Mouse (Mus musculus): Measurements from ENCODE around the gene Zfp819. TPM values are rescaled to one million over a fixed set of nuclear protein-coding genes. Genes with fewer than 3 reads are reported as not detected.

Zfp819 gene
- polyA plus RNA-seq, 1 experiment from 2014 or later = not detected

DNA sequence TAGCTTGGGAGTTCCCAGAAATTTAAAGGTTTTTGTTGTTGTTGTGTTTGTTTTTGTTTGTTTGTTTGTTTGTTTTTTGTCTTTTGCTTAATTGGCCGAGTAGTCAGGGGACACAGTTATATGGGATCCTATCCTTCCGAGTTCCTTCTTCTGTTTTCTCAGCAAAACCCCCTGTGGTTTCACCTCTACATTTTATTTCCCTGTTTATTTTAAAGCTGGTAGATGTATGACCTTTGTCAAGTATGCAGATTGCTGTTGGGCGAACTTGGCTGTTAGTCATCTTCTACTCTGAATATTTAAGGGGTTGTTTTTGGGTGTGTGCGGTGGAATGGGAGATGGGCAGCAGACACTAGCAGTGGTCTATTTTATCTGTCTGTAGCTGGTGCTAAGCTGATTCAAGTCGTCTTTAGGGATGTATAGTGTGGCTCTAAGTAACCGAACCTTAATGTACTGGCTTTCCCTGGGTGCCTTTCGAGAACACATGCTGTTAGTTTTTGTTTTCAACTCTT lies 1.4 kb downstream of the Zfp819 start:
- Histone ChIP-seq H3K4me1 (replicated peaks) (0 out of 2 replicates have a peak, but pooled peaks cover 3% of the 10 kb centered on the region), H3K27me3 (peaks cover 7% of the 10 kb centered on the region; the same call in 1 of the 2 replicates), H3K4me2 (no peak overlapping the region), H3K36me3 (no peaks in the 10 kb centered on the region), H3K27ac (no peak overlapping the region), H3K4me3 (replicated peaks) (no peak overlapping the region), H3K9ac (no peak overlapping the region), H3K9me3 (replicated peaks) (no peaks in the 10 kb centered on the region)
- DNase-seq = no peak
- WGBS (ENCODE audit: insufficient replicate concordance) = 53% methylated on average over 7 of the region's 7 CpGs
- ATAC-seq (ENCODE audit: low read depth) = no peak

DNA sequence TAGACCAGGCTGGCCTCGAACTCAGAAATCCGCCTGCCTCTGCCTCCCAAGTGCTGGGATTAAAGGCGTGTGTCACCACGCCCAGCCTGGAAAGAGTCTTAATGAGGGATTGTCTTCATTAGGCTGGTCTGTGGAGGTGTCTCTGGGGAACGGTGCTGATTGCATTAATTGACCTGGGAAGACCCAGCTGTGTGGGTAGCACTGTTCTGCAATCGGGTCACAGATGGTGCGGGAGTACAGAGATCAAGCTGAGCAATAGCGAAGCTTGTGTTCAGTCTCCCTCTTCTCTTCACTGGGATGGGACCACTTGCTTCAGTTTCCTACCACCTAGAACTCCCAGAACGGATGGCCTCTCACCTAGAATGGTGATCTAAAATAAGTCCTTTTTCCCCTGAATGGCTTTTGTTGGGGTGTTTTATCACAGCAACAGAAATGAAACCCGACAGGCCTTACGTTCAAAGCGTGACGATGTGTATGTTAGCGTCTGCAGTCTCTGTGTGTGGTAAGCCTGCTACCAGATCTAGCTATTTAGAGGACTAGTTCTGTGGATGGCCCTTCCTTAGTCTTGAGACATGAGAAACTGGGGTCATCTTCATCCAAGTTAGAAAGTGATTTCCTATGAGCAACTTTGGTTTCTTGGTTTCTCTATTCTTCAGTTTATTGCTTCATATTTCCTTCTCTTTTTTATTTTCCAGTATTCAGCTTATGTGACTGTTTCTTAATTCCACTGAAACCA lies 7.0 kb downstream of the Zfp819 start:
- Histone ChIP-seq H3K4me3 (replicated peaks) (no peak overlapping the region), H3K4me1 (replicated peaks) (no peaks in the 10 kb centered on the region), H3K9ac (no peak overlapping the region), H3K27me3 (no peaks in the 10 kb centered on the region), H3K27ac (no peak overlapping the region), H3K9me3 (replicated peaks) (no peaks in the 10 kb centered on the region), H3K36me3 (no peaks in the 10 kb centered on the region), H3K4me2 (no peak overlapping the region)
- no peak for ATAC-seq (ENCODE audit: low read depth)
- WGBS (ENCODE audit: insufficient replicate concordance) = 73% methylated on average over 14 of the region's 14 CpGs
- no peak for DNase-seq

DNA sequence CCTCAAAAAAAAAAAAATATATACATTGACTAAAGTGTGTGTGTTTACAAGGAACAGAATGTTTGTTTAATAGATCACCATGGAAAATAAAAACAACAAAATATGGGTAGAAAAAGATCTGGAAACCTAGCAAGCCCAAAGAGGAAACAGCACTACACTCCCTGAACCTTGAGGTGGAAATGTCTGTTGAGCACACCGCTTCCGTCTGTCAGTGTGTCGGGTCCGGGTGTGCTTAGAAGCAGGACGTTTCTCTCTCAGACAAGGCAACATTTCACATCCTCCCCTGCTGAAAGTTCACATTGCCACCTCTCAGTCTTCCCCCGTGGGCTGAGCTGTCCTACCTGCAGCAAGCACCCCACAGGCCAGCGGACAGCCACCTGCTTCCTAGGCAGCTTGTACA lies 16.0 kb downstream of the Zfp819 start:
- Histone ChIP-seq H3K4me1 (replicated peaks) (no peaks in the 10 kb centered on the region), H3K27me3 (no peaks in the 10 kb centered on the region), H3K4me3 (replicated peaks) (no peak overlapping the region), H3K9me3 (replicated peaks) (no peaks in the 10 kb centered on the region), H3K36me3 (no peaks in the 10 kb centered on the region), H3K9ac (no peak overlapping the region), H3K27ac (no peak overlapping the region), H3K4me2 (no peak overlapping the region)
- DNase-seq = no peak
- WGBS (ENCODE audit: insufficient replicate concordance) = 64% methylated on average over 7 of the region's 7 CpGs
- no peak for ATAC-seq (ENCODE audit: low read depth)

DNA sequence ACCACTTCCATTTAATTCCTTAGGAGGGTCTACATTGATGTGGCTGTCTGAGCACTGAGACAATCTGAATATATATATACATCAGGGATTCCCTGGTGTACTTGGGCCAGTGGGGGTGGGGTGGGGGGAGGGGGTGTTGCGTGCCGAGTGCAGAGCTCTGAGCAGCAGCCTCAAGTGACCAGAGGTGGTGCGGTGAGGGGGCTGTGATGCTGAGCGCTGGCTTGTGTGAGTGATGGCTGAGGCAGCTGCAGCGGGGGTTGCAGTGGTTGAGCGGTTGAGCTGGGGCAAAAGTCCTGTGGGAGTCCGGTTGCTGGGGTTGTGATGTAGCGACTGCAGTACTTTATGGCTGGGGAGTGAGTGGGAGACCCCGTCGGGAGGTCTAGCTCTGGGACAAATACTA lies 16.9 kb downstream of the Zfp819 start:
- ATAC-seq (ENCODE audit: low read depth) (no peak), DNase-seq (no peak)
- Histone ChIP-seq H3K4me1 (replicated peaks) (no peaks in the 10 kb centered on the region), H3K4me3 (replicated peaks) (no peak overlapping the region), H3K27me3 (no peaks in the 10 kb centered on the region), H3K9me3 (replicated peaks) (no peaks in the 10 kb centered on the region), H3K4me2 (no peak overlapping the region), H3K36me3 (no peaks in the 10 kb centered on the region), H3K9ac (no peak overlapping the region), H3K27ac (no peak overlapping the region)
- WGBS (ENCODE audit: insufficient replicate concordance) = 33% methylated on average over 10 of the region's 10 CpGs

DNA sequence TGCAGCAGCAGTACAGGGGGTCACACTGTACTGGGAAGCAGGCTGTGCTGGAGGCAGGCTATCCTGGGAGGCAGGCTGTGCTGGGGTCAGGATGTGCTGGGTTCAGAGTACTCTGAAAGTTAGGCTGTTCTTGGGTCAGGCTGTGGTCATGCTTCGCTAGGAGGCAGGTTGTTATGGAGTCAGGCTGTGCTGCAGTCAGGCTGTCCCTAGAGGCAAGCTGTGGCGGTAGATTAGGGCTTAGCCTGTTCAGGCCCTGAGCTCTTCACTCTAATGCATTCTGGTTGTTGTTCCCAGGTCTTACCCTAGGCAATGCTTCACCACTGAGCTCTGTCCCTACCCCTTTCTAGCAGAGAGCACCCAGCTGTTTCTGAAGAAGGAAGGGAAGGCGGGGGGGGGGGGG lies 18.1 kb downstream of the Zfp819 start:
- H3K4me3 ChIP-seq (replicated peaks) = no peak overlapping the region
- ATAC-seq (ENCODE audit: low read depth) = no peak
- no peak overlapping the region for H3K27ac ChIP-seq
- H3K36me3 ChIP-seq = no peaks in the 10 kb centered on the region
- H3K9me3 ChIP-seq (replicated peaks) = no peaks in the 10 kb centered on the region
- H3K4me1 ChIP-seq (replicated peaks) = no peaks in the 10 kb centered on the region
- 57% methylated on average over 3 of the region's 3 CpGs for WGBS (ENCODE audit: insufficient replicate concordance)
- H3K9ac ChIP-seq = no peak overlapping the region
- H3K4me2 ChIP-seq = no peak overlapping the region
- H3K27me3 ChIP-seq = no peaks in the 10 kb centered on the region
- DNase-seq = no peak

DNA sequence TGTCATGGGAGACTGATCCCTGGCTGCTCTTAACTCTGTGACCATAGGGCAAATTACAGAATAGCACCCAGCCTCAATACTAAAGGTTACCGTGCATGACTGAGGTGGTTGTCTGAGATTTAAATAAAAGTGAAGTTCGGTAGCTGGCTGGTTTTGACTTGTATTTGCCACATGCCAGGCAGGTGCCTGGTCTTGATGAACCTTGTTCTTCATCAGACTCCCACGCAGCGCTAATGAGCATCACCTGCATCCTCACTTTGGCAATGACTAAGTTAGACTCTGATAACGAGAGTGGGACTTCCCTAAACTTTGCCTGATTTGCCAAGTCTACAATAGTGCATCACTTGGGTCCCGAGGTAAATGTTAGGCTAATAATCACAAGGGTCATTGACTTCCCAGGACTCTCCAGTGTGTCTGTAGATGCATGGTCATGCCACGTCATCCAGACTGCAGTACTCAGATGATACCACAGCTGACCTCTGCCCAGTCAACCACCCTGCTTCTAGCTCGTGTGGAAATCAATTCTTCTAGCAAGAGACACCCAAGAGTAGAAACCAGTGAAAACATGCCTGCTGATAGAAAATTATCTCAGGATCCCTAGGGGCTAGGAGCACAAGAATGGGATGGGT lies 18.9 kb downstream of the Zfp819 start:
- no peak overlapping the region for H3K9ac ChIP-seq

DNA sequence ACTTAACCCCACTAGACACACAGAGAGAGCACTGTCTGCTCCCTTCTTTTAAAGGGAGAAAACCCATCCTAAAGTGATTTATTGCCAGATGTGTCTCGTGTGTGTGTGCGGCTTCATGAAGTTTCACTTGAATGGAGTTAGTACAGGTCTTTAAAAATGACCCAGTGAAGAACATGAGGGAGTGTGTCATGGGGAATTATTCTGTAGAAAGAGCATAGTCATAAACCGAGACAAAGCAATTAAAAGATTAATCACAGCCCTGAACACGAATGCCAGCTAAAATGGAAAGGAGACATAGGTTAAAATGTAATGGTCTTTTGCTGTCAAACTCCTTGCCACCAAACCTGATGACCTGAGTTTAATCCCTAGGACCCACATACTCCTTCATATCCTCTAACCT lies 27.0 kb downstream of the Zfp819 start:
- H3K4me2 ChIP-seq = no peak overlapping the region
- H3K9ac ChIP-seq = no peak overlapping the region
- ATAC-seq (ENCODE audit: low read depth) (no peak), DNase-seq (no peak)
- H3K9me3 ChIP-seq (replicated peaks) = no peaks in the 10 kb centered on the region
- no peak overlapping the region for H3K4me3 ChIP-seq (replicated peaks)
- no peaks in the 10 kb centered on the region for H3K4me1 ChIP-seq (replicated peaks)
- no peak overlapping the region for H3K27ac ChIP-seq
- no peaks in the 10 kb centered on the region for H3K27me3 ChIP-seq
- WGBS (ENCODE audit: insufficient replicate concordance) = 53% methylated on average over 4 of the region's 4 CpGs
- no peaks in the 10 kb centered on the region for H3K36me3 ChIP-seq

More for the DNA sequence above, 18.9 kb downstream of the Zfp819 start:
- Histone ChIP-seq H3K27me3 (no peaks in the 10 kb centered on the region), H3K9me3 (replicated peaks) (no peaks in the 10 kb centered on the region), H3K36me3 (no peaks in the 10 kb centered on the region), H3K4me2 (no peak overlapping the region), H3K27ac (no peak overlapping the region), H3K4me1 (replicated peaks) (no peaks in the 10 kb centered on the region), H3K4me3 (replicated peaks) (no peak overlapping the region)
- WGBS (ENCODE audit: insufficient replicate concordance) = 56% methylated on average over 8 of the region's 8 CpGs
- ATAC-seq (ENCODE audit: low read depth) (no peak), DNase-seq (no peak)

DNA sequence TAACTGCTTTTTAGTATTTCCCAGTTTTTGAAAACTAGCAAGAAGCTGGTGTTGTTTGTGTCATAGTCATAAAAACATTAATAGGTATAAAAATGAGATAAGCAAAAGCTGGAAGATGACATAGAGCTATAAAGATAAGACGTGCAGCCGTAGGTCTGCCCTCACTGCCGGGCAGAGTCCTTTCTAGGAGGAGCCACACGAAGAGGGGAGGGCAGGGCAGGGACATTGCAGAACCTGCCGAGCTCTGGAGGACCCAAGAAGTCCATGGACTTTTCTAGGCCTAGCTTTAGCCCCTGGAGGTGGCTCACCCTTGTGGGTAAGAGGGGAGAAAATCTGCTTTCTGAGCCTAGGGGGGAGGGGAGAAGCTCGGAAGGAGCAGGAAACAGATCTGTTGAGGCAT lies 27.5 kb downstream of the Zfp819 start, which contains the start of gene Ceacam18:
Ceacam18 (plus strand) TSS at position 208 of the 400 bp plus-strand sequence.
- H3K9me3 ChIP-seq (replicated peaks) = no peaks in the 10 kb centered on the region
- no peak for ATAC-seq (ENCODE audit: low read depth)
- no peak within 1 kb of the TSS for H3K4me3 ChIP-seq (replicated peaks)
- no peak for DNase-seq
- no peaks in the 10 kb centered on the region for H3K36me3 ChIP-seq
- H3K27ac ChIP-seq = no peak within 1 kb of the TSS
- no peak within 1 kb of the TSS for H3K9ac ChIP-seq
- H3K4me2 ChIP-seq = no peak within 1 kb of the TSS
- WGBS (ENCODE audit: insufficient replicate concordance) = 36% methylated on average over 6 of the region's 6 CpGs
- H3K4me1 ChIP-seq (replicated peaks) = no peaks in the 10 kb centered on the region
- H3K27me3 ChIP-seq = no peaks in the 10 kb centered on the region

DNA sequence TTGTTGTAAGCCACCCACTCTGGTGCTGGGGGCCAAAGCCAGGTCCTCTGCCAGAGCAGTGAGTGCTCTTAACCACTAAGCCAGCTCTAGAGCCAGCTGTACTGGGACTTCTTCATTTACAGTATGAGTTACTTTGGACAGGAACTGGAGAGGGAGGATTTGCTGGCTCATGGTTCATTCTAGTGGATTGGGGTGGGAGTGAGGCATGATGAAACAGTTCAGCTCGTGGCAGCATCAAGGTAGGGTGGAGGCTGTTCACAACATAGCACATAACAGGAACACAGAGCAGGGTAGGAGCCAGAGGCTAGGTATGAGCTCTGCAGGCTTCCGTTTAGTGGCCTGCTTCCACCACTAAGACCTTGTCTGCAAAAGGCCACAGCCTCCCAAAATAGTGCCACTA lies 29.2 kb downstream of the Zfp819 start:
- no peaks in the 10 kb centered on the region for H3K9me3 ChIP-seq (replicated peaks)
- no peak overlapping the region for H3K4me3 ChIP-seq (replicated peaks)
- H3K9ac ChIP-seq = no peak overlapping the region
- H3K27me3 ChIP-seq = no peaks in the 10 kb centered on the region
- H3K4me1 ChIP-seq (replicated peaks) = no peaks in the 10 kb centered on the region
- ATAC-seq (ENCODE audit: low read depth) (no peak), DNase-seq (no peak)
- no peak overlapping the region for H3K4me2 ChIP-seq
- no peaks in the 10 kb centered on the region for H3K36me3 ChIP-seq
- 25% methylated on average over 2 of the region's 2 CpGs for WGBS (ENCODE audit: insufficient replicate concordance)
- no peak overlapping the region for H3K27ac ChIP-seq

DNA sequence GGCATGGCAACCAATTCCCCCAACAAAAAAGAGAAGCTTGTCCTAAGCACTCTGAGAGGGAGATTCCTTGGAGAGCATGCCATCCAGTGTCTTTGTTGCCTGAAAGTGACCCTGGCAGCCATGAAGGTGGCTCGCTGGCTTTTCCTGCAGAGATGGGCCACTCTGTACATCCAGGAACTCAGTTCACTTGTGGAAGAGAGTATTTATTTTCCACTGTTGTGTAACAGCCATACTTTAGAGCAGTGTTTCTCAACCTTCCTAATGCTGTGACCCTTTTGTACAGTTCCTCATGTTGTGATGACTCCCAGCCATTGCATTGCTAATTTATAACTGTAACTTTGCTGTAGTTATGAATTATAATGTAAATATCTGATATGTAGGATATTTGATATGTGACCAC lies 30.1 kb downstream of the Zfp819 start:
- Histone ChIP-seq H3K36me3 (no peaks in the 10 kb centered on the region), H3K27ac (no peak overlapping the region), H3K4me2 (no peak overlapping the region), H3K4me1 (replicated peaks) (no peaks in the 10 kb centered on the region), H3K9ac (no peak overlapping the region), H3K9me3 (replicated peaks) (no peaks in the 10 kb centered on the region), H3K4me3 (replicated peaks) (no peak overlapping the region), H3K27me3 (no peaks in the 10 kb centered on the region)
- DNase-seq = no peak
- no peak for ATAC-seq (ENCODE audit: low read depth)
- 38% methylated on average over 1 of the region's 1 CpGs for WGBS (ENCODE audit: insufficient replicate concordance)

DNA sequence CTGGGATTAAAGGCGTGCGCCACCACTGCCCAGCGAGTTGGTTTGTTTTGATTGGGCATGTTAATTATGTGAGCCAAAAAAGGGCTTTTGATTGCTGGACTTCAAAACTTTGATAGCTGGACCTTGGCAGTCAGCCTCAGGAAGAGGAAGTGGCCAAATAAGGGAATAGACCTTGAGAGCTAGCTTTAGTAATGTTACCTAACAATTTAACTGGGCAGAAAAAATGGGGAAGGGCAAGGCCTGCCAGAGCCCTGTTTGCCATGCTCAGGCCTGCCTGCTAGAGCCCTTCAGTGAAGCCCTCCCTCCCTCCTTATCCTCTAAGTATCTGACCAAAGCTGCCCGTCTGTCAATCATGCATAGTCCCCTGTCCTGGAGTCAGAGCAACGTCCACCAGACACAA lies 35.6 kb downstream of the Zfp819 start:
- Histone ChIP-seq H3K4me2 (no peak overlapping the region), H3K27ac (no peak overlapping the region), H3K36me3 (no peaks in the 10 kb centered on the region), H3K9ac (no peak overlapping the region), H3K4me3 (replicated peaks) (no peak overlapping the region), H3K9me3 (replicated peaks) (no peaks in the 10 kb centered on the region), H3K4me1 (replicated peaks) (no peaks in the 10 kb centered on the region), H3K27me3 (no peaks in the 10 kb centered on the region)
- ATAC-seq (ENCODE audit: low read depth) (no peak), DNase-seq (no peak)
- WGBS (ENCODE audit: insufficient replicate concordance) = 54% methylated on average over 5 of the region's 5 CpGs

Data from liver, embryonic 13.5 days (tissue).